Mouse (Mus musculus) CD4-positive, CD25-positive, alpha-beta regulatory T cell, adult 4 months (primary cell): ENCODE measurements around the gene Syt2. TPM values are rescaled to one million over a fixed set of nuclear protein-coding genes. Genes with fewer than 3 reads are reported as not detected.

ENCODE experiments used
- ATAC-seq: one replicate; pipeline ENCODE4 v1.8.0; 2017
- polyA plus RNA-seq, 2 experiments: library from polyadenylated mRNA; unstranded; fragments of 100-300 nt; shearing (Covaris generic); gene quantifications; one replicate each; pipeline ENCODE4 v1.2.1; 2017

Gene Syt2
- polyA plus RNA-seq, 2 experiments from 2014 or later, result 0.13 to 0.33 TPM

- ATAC-seq, result no peak
These were observed 60.1 kb downstream of the Syt2 start for GRCm38 (mm10) chr1:134706549-134706948.

- ATAC-seq, result no peak
These were observed 61.0 kb downstream of the Syt2 start for GRCm38 (mm10) chr1:134707516-134707915.

- ATAC-seq, result no peak
These were observed 61.8 kb downstream of the Syt2 start for GRCm38 (mm10) chr1:134708274-134708673.

GRCm38 (mm10) chr1:134708801-134709385 lies 62.4 kb downstream of the Syt2 start:
- ATAC-seq, result no peak

GRCm38 (mm10) chr1:134709411-134710306 lies 63.2 kb downstream of the Syt2 start:
- ATAC-seq, result no peak

- ATAC-seq, result no peak
These were observed 64.6 kb downstream of the Syt2 start for GRCm38 (mm10) chr1:134711061-134711460.

GRCm38 (mm10) chr1:134711653-134712052 lies 65.2 kb downstream of the Syt2 start:
- ATAC-seq, result no peak

- no peak for ATAC-seq
These were observed 66.4 kb downstream of the Syt2 start for GRCm38 (mm10) chr1:134712781-134713299.

- ATAC-seq, result no peak
These were observed 67.0 kb downstream of the Syt2 start for GRCm38 (mm10) chr1:134713421-134713969.

- no peak for ATAC-seq
These were observed 67.7 kb downstream of the Syt2 start for GRCm38 (mm10) chr1:134714166-134714565.

GRCm38 (mm10) chr1:134715092-134715491 lies 68.6 kb downstream of the Syt2 start:
- no peak for ATAC-seq

- no peak for ATAC-seq
These were observed 73.3 kb downstream of the Syt2 start for GRCm38 (mm10) chr1:134719718-134720304.

GRCm38 (mm10) chr1:134721486-134721885 lies 75.0 kb downstream of the Syt2 start:
- no peak for ATAC-seq

- ATAC-seq, result no peak
These were observed 76.4 kb downstream of the Syt2 start for GRCm38 (mm10) chr1:134722891-134723290.

- no peak for ATAC-seq
These were observed 78.8 kb downstream of the Syt2 start for GRCm38 (mm10) chr1:134725276-134725675.

GRCm38 (mm10) chr1:134726480-134726879 lies 80.0 kb downstream of the Syt2 start:
- no peak for ATAC-seq

- no peak for ATAC-seq
These were observed 80.8 kb downstream of the Syt2 start for GRCm38 (mm10) chr1:134727256-134727655.

GRCm38 (mm10) chr1:134733659-134734058 lies 87.2 kb downstream of the Syt2 start:
- ATAC-seq, result no peak

GRCm38 (mm10) chr1:134737463-134737862 lies 91.0 kb downstream of the Syt2 start:
- no peak for ATAC-seq

- no peak for ATAC-seq
These were observed 95.0 kb downstream of the Syt2 start for GRCm38 (mm10) chr1:134741433-134741832.

- no peak for ATAC-seq
These were observed 95.6 kb downstream of the Syt2 start for GRCm38 (mm10) chr1:134741946-134742661.

GRCm38 (mm10) chr1:134745648-134746047 lies 99.2 kb downstream of the Syt2 start:
- no peak for ATAC-seq
